Mouse (Mus musculus) liver, embryonic 12.5 days (tissue): Measurements from ENCODE around the gene Akt3. TPM values are rescaled to one million over a fixed set of nuclear protein-coding genes. Genes with fewer than 3 reads are reported as not detected.

Source experiments
- ATAC-seq: fragments of 200-750 bp; cut with Nextera tagmentation; 2 replicates; pipeline ENCODE4 v1.8.0; 2017; ENCODE audit warnings: moderate number of reproducible peaks, mild to moderate bottlenecking, moderate library complexity
- H3K27ac ChIP-seq: fragments of 300-500 bp; sonication (generic); 2 replicates; pipeline ENCODE4 v1.5.1; 2016; ENCODE audit warnings: mild to moderate bottlenecking
- H3K27me3 ChIP-seq: fragments of 300-500 bp; sonication (generic); replicated peaks from 2 replicates; pipeline ENCODE4 v1.6.1; 2016; ENCODE audit warnings: mild to moderate bottlenecking, moderate library complexity
- H3K36me3 ChIP-seq: fragments of 300-500 bp; sonication (generic); 2 replicates; pipeline ENCODE4 v1.6.1; 2016; ENCODE audit warnings: mild to moderate bottlenecking, moderate library complexity
- H3K4me1 ChIP-seq: fragments of 300-500 bp; sonication (generic); 2 replicates; pipeline ENCODE4 v1.6.1; 2016
- H3K4me2 ChIP-seq: fragments of 300-500 bp; sonication (generic); 2 replicates; pipeline ENCODE4 v1.6.1; 2016; ENCODE audit warnings: mild to moderate bottlenecking, moderate library complexity
- H3K4me3 ChIP-seq: fragments of 300-500 bp; sonication (generic); 2 replicates; pipeline ENCODE4 v1.5.1; 2016; ENCODE audit warnings: mild to moderate bottlenecking, moderate library complexity
- H3K9ac ChIP-seq: fragments of 300-500 bp; sonication (generic); 2 replicates; pipeline ENCODE4 v1.6.1; 2016; ENCODE audit warnings: mild to moderate bottlenecking, moderate library complexity
- H3K9me3 ChIP-seq: fragments of 300-500 bp; sonication (generic); replicated peaks from 2 replicates; pipeline ENCODE4 v1.6.1; 2016; ENCODE audit warnings: mild to moderate bottlenecking, moderate library complexity
- WGBS: fragments of 180-500 bp; shearing (Covaris S2); methylation state at CpG from one replicate; pipeline ENCODE4 v1.1.7; 2016; ENCODE audit not compliant: insufficient replicate concordance; 5-methylcytosine and 5-hydroxymethylcytosine counted together
- polyA plus RNA-seq: library from polyadenylated mRNA; unstranded; fragments of >200 nt; fragmentation: Nextera tagmentation; extraction: Ambion mirVana; gene quantifications from 2 replicates; pipeline ENCODE4 v1.2.1, GENCODE M21; 2016

Gene Akt3
- polyA plus RNA-seq, 1 experiment from 2014 or later = 1.4 TPM

- ATAC-seq = 0 out of 2 replicates have a peak, but pooled peaks have one; percentile 14
Observed at GRCm38 (mm10) chr1:177014921-177015439, 243.0 kb downstream of the Akt3 start.

GRCm38 (mm10) chr1:177014346-177014745 lies 243.7 kb downstream of the Akt3 start:
- H3K27ac ChIP-seq = no peak overlapping the region
- 0 out of 2 replicates have a peak, but pooled peaks have one; percentile 4 for ATAC-seq
- no peaks in the 10 kb centered on the region for H3K27me3 ChIP-seq
- H3K36me3 ChIP-seq = no peaks in the 10 kb centered on the region
- H3K9me3 ChIP-seq = no peaks in the 10 kb centered on the region
- no peaks in the 10 kb centered on the region; the same call in 1 of the 2 replicates for H3K4me1 ChIP-seq
- H3K4me2 ChIP-seq = no peak overlapping the region
- H3K4me3 ChIP-seq = no peak overlapping the region
- WGBS = 62% methylated on average over 2 of the region's 2 CpGs
- no peak overlapping the region for H3K9ac ChIP-seq

More at GRCm38 (mm10) chr1:177014921-177015439, 243.0 kb downstream of the Akt3 start:
- Histone ChIP-seq H3K27me3 (no peaks in the 10 kb centered on the region), H3K36me3 (no peaks in the 10 kb centered on the region; the same call in 1 of the 2 replicates), H3K4me2 (no peak overlapping the region), H3K9ac (no peak overlapping the region), H3K4me3 (no peak overlapping the region), H3K9me3 (no peaks in the 10 kb centered on the region), H3K4me1 (no peaks in the 10 kb centered on the region; the same call in 1 of the 2 replicates), H3K27ac (no peak overlapping the region)
- WGBS = 56% methylated on average over 6 of the region's 6 CpGs

GRCm38 (mm10) chr1:177013776-177014175 lies 244.2 kb downstream of the Akt3 start:
- WGBS = 73% methylated on average over 3 of the region's 3 CpGs
- Histone ChIP-seq H3K4me3 (no peak overlapping the region), H3K36me3 (no peaks in the 10 kb centered on the region), H3K4me1 (peaks cover 3% of the 10 kb centered on the region; the same call in 1 of the 2 replicates), H3K9ac (no peak overlapping the region), H3K27ac (no peak overlapping the region), H3K4me2 (no peak overlapping the region), H3K9me3 (no peaks in the 10 kb centered on the region), H3K27me3 (no peaks in the 10 kb centered on the region)
- no peak for ATAC-seq

GRCm38 (mm10) chr1:177013313-177013712 lies 244.7 kb downstream of the Akt3 start:
- Histone ChIP-seq H3K4me2 (no peak overlapping the region), H3K9ac (no peak overlapping the region), H3K27ac (no peak overlapping the region), H3K27me3 (no peaks in the 10 kb centered on the region), H3K36me3 (no peaks in the 10 kb centered on the region), H3K9me3 (no peaks in the 10 kb centered on the region), H3K4me1 (peaks cover 7% of the 10 kb centered on the region; the same call in 1 of the 2 replicates), H3K4me3 (no peak overlapping the region)
- no peak for ATAC-seq
- 71% methylated on average over 1 of the region's 1 CpGs for WGBS

- H3K9ac ChIP-seq = no peak overlapping the region
- H3K27ac ChIP-seq = no peak overlapping the region
- no peak for ATAC-seq
- no peaks in the 10 kb centered on the region for H3K36me3 ChIP-seq
- no peaks in the 10 kb centered on the region for H3K27me3 ChIP-seq
- WGBS = 62% methylated on average over 3 of the region's 3 CpGs
- no peak overlapping the region for H3K4me3 ChIP-seq
- H3K9me3 ChIP-seq = no peaks in the 10 kb centered on the region
- no peak overlapping the region for H3K4me2 ChIP-seq
- peaks cover 8% of the 10 kb centered on the region; the same call in 1 of the 2 replicates for H3K4me1 ChIP-seq
Observed at GRCm38 (mm10) chr1:177012774-177013173, 245.2 kb downstream of the Akt3 start.

- no peak for ATAC-seq
- no peak overlapping the region for H3K9ac ChIP-seq
- peaks cover 8% of the 10 kb centered on the region; the same call in 1 of the 2 replicates for H3K4me1 ChIP-seq
- H3K9me3 ChIP-seq = no peaks in the 10 kb centered on the region
- no peaks in the 10 kb centered on the region for H3K36me3 ChIP-seq
- 71% methylated on average over 13 of the region's 13 CpGs for WGBS
- H3K27me3 ChIP-seq = no peaks in the 10 kb centered on the region
- no peak overlapping the region for H3K4me3 ChIP-seq
- no peak overlapping the region for H3K4me2 ChIP-seq
- no peak overlapping the region for H3K27ac ChIP-seq
Observed at GRCm38 (mm10) chr1:177011688-177012087, 246.3 kb downstream of the Akt3 start.

- H3K27ac ChIP-seq = no peak overlapping the region
- 69% methylated on average over 6 of the region's 6 CpGs for WGBS
- no peaks in the 10 kb centered on the region for H3K9me3 ChIP-seq
Observed at GRCm38 (mm10) chr1:177010607-177011302, 247.2 kb downstream of the Akt3 start.

GRCm38 (mm10) chr1:177010041-177010440 lies 248.0 kb downstream of the Akt3 start:
- Histone ChIP-seq H3K36me3 (no peaks in the 10 kb centered on the region), H3K9ac (no peak overlapping the region), H3K4me1 (peaks cover 8% of the 10 kb centered on the region; the same call in 1 of the 2 replicates), H3K27ac (no peak overlapping the region), H3K4me3 (no peak overlapping the region), H3K9me3 (no peaks in the 10 kb centered on the region), H3K4me2 (no peak overlapping the region), H3K27me3 (no peaks in the 10 kb centered on the region)
- ATAC-seq = no peak; the same call in 1 of the 2 replicates
- 69% methylated on average over 3 of the region's 3 CpGs for WGBS

More at GRCm38 (mm10) chr1:177010607-177011302, 247.2 kb downstream of the Akt3 start:
- Histone ChIP-seq H3K4me2 (no peak overlapping the region), H3K4me3 (no peak overlapping the region), H3K9ac (no peak overlapping the region), H3K27me3 (no peaks in the 10 kb centered on the region), H3K4me1 (peaks cover 8% of the 10 kb centered on the region; the same call in 1 of the 2 replicates), H3K36me3 (no peaks in the 10 kb centered on the region)
- ATAC-seq = no peak

GRCm38 (mm10) chr1:177008777-177009176 lies 249.2 kb downstream of the Akt3 start:
- no peak for ATAC-seq

GRCm38 (mm10) chr1:177007405-177007804 lies 250.6 kb downstream of the Akt3 start:
- WGBS = 67% methylated on average over 3 of the region's 3 CpGs
- H3K4me2 ChIP-seq = no peak overlapping the region
- no peak overlapping the region for H3K4me3 ChIP-seq
- 0 out of 2 replicates have a peak, but pooled peaks cover 8% of the 10 kb centered on the region for H3K4me1 ChIP-seq
- no peak overlapping the region for H3K27ac ChIP-seq
- H3K36me3 ChIP-seq = no peaks in the 10 kb centered on the region
- ATAC-seq = no peak
- no peak overlapping the region for H3K9ac ChIP-seq
- no peaks in the 10 kb centered on the region for H3K9me3 ChIP-seq
- H3K27me3 ChIP-seq = no peaks in the 10 kb centered on the region

More at GRCm38 (mm10) chr1:177008777-177009176, 249.2 kb downstream of the Akt3 start:
- H3K36me3 ChIP-seq = no peaks in the 10 kb centered on the region
- H3K4me3 ChIP-seq = no peak overlapping the region
- H3K9me3 ChIP-seq = no peaks in the 10 kb centered on the region
- no peak overlapping the region for H3K9ac ChIP-seq
- no peak overlapping the region for H3K27ac ChIP-seq
- H3K4me2 ChIP-seq = no peak overlapping the region
- peaks cover 8% of the 10 kb centered on the region; the same call in 1 of the 2 replicates for H3K4me1 ChIP-seq
- H3K27me3 ChIP-seq = no peaks in the 10 kb centered on the region
- 59% methylated on average over 1 of the region's 1 CpGs for WGBS

GRCm38 (mm10) chr1:177004041-177004741 lies 253.8 kb downstream of the Akt3 start:
- 0 out of 2 replicates have a peak, but pooled peaks have one; percentile 33 for ATAC-seq
- Histone ChIP-seq H3K27ac (no peak overlapping the region), H3K4me2 (no peak overlapping the region), H3K9me3 (no peaks in the 10 kb centered on the region), H3K27me3 (no peaks in the 10 kb centered on the region), H3K36me3 (no peaks in the 10 kb centered on the region), H3K4me1 (0 out of 2 replicates have a peak, but pooled peaks cover 8% of the 10 kb centered on the region), H3K4me3 (no peak overlapping the region), H3K9ac (no peak overlapping the region)
- 71% methylated on average over 4 of the region's 4 CpGs for WGBS

- Histone ChIP-seq H3K27me3 (no peaks in the 10 kb centered on the region), H3K27ac (no peak overlapping the region), H3K9me3 (no peaks in the 10 kb centered on the region), H3K4me2 (no peak overlapping the region), H3K4me1 (0 out of 2 replicates have a peak, but pooled peaks cover 4% of the 10 kb centered on the region), H3K36me3 (no peaks in the 10 kb centered on the region), H3K9ac (no peak overlapping the region), H3K4me3 (no peak overlapping the region)
- WGBS = 66% methylated on average over 6 of the region's 6 CpGs
- ATAC-seq = no peak
Observed at GRCm38 (mm10) chr1:177002951-177003350, 255.1 kb downstream of the Akt3 start.
